Mouse (Mus musculus): ENCODE data around the gene Ly6g6e. TPM values are rescaled to one million over a fixed set of nuclear protein-coding genes. Genes with fewer than 3 reads are reported as not detected.

Ly6g6e gene
- total RNA-seq, 4 experiments from 2014 or later = not detected

Other genes starting within 250 kb of the Ly6g6e start
- 1 to 10 TPM; 5.6 to 8.0 (median 6.9) TPM for gene Stk19, start 240.0 kb upstream of the Ly6g6e start, total RNA-seq (2022)
- 1 to 10 TPM; 7.3 to 9.9 (median 8.6) TPM for gene Dxo, start 239.9 kb upstream of the Ly6g6e start, total RNA-seq (2022)
- gene Skiv2l, start 226.7 kb upstream of the Ly6g6e start, total RNA-seq (2022) = 10 to 100 TPM; 21.3 to 23.4 (median 21.9) TPM
- 10 to 100 TPM in 1 of 4 experiments, 1 to 10 TPM in 3; 7.6 to 10.4 (median 8.9) TPM for gene Nelfe, start 226.5 kb upstream of the Ly6g6e start, total RNA-seq (2022)
- gene Cfb, start 214.4 kb upstream of the Ly6g6e start, total RNA-seq (2022) = 1 to 10 TPM in 3 of 4 experiments, under 1 TPM in 1; 0.56 to 6.3 (median 2.8) TPM
- gene Zbtb12, start 197.4 kb upstream of the Ly6g6e start, total RNA-seq (2022) = 1 to 10 TPM; 7.3 to 7.9 (median 7.6) TPM
- gene Gm20547, start 194.9 kb upstream of the Ly6g6e start, total RNA-seq (2022) = not detected
- 1 to 10 TPM in 3 of 4 experiments, under 1 TPM in 1; 0.73 to 2.3 (median 2.2) TPM for gene C2, start 178.6 kb upstream of the Ly6g6e start, total RNA-seq (2022)
- gene Ehmt2, start 178.4 kb upstream of the Ly6g6e start, total RNA-seq (2022) = 10 to 100 TPM; 31.2 to 37.2 (median 33.4) TPM
- under 1 TPM in 2 of 4 experiments, not detected in 2; 0.15 TPM for gene Slc44a4, start 162.4 kb upstream of the Ly6g6e start, total RNA-seq (2022)
- 10 to 100 TPM in 2 of 4 experiments, 1 to 10 TPM in 2; 8.8 to 11.6 (median 10.5) TPM for gene Neu1, start 145.6 kb upstream of the Ly6g6e start, total RNA-seq (2022)
- 10 to 100 TPM in 1 of 4 experiments, 1 to 10 TPM in 3; 2.4 to 13.6 (median 3.7) TPM for gene Hspa1b, start 117.7 kb upstream of the Ly6g6e start, total RNA-seq (2022)
- gene Gm20481, start 107.0 kb upstream of the Ly6g6e start, total RNA-seq (2022) = not detected
- 10 to 100 TPM in 1 of 4 experiments, 1 to 10 TPM in 3; 4.2 to 17.8 (median 5.3) TPM for gene Hspa1a, start 104.7 kb upstream of the Ly6g6e start, total RNA-seq (2022)
- gene Hspa1l, start 104.2 kb upstream of the Ly6g6e start, total RNA-seq (2022) = 10 to 100 TPM; 19.4 to 26.1 (median 20.2) TPM
- 10 to 100 TPM; 11.7 to 15.7 (median 13.0) TPM for gene Lsm2, start 95.0 kb upstream of the Ly6g6e start, total RNA-seq (2022)
- gene Vars, start 75.9 kb upstream of the Ly6g6e start, total RNA-seq (2022) = 10 to 100 TPM; 37.3 to 42.8 (median 41.0) TPM
- gene Vwa7, start 60.3 kb upstream of the Ly6g6e start, total RNA-seq (2022) = 10 to 100 TPM in 3 of 4 experiments, 1 to 10 TPM in 1; 8.0 to 18.8 (median 13.7) TPM
- gene Sapcd1, start 48.9 kb upstream of the Ly6g6e start, total RNA-seq (2022) = not detected
- gene Msh5, start 30.2 kb upstream of the Ly6g6e start, total RNA-seq (2022) = not detected
- 1 to 10 TPM; 5.2 to 9.0 (median 6.6) TPM for gene Clic1, start 26.9 kb upstream of the Ly6g6e start, total RNA-seq (2022)
- 1 to 10 TPM; 4.3 to 6.2 (median 5.1) TPM for gene Ddah2, start 17.9 kb upstream of the Ly6g6e start, total RNA-seq (2022)
- not detected for gene Ly6g6c, start 11.5 kb upstream of the Ly6g6e start, total RNA-seq (2022)
- gene Mpig6b, start 10.7 kb upstream of the Ly6g6e start, total RNA-seq (2022) = not detected
- 1 to 10 TPM in 1 of 4 experiments, under 1 TPM in 2, not detected in 1; 0.53 to 1.8 (median 0.99) TPM for gene Ly6g6d, start 1.2 kb downstream of the Ly6g6e start, total RNA-seq (2022)
- gene Ly6g6f, start 8.7 kb downstream of the Ly6g6e start, total RNA-seq (2022) = not detected
- 100 to 1,000 TPM in 1 of 4 experiments, 10 to 100 TPM in 3; 84.1 to 107 (median 92.9) TPM for gene Abhd16a, start 12.4 kb downstream of the Ly6g6e start, total RNA-seq (2022)
- gene Ly6g5c, start 31.4 kb downstream of the Ly6g6e start, total RNA-seq (2022) = not detected
- not detected for gene Ly6g5b, start 38.5 kb downstream of the Ly6g6e start, total RNA-seq (2022)
- 10 to 100 TPM in 1 of 4 experiments, 1 to 10 TPM in 3; 8.6 to 11.4 (median 9.3) TPM for gene Gpank1, start 44.6 kb downstream of the Ly6g6e start, total RNA-seq (2022)
- 100 to 1,000 TPM; 169 to 216 (median 180) TPM for gene Csnk2b, start 45.2 kb downstream of the Ly6g6e start, total RNA-seq (2022)
- 10 to 100 TPM; 13.6 to 22.6 (median 17.0) TPM for gene D17H6S53E, start 49.5 kb downstream of the Ly6g6e start, total RNA-seq (2022)
- gene Apom, start 55.1 kb downstream of the Ly6g6e start, total RNA-seq (2022) = not detected
- 100 to 1,000 TPM; 206 to 247 (median 236) TPM for gene Bag6, start 58.3 kb downstream of the Ly6g6e start, total RNA-seq (2022)
- gene Prrc2a, start 88.0 kb downstream of the Ly6g6e start, total RNA-seq (2022) = 10 to 100 TPM; 90.5 to 98.3 (median 94.6) TPM
- gene Aif1, start 99.2 kb downstream of the Ly6g6e start, total RNA-seq (2022) = under 1 TPM in 2 of 4 experiments, not detected in 2; 0.52 to 0.72 TPM
- under 1 TPM in 2 of 4 experiments, not detected in 2; 0.73 to 0.92 TPM for gene Lst1, start 111.5 kb downstream of the Ly6g6e start, total RNA-seq (2022)
- not detected for gene Ltb, start 117.5 kb downstream of the Ly6g6e start, total RNA-seq (2022)
- gene Tnf, start 125.1 kb downstream of the Ly6g6e start, total RNA-seq (2022) = under 1 TPM in 1 of 4 experiments, not detected in 3; 0.31 TPM
- gene Lta, start 128.4 kb downstream of the Ly6g6e start, total RNA-seq (2022) = under 1 TPM; 0.53 to 0.76 (median 0.65) TPM
- not detected for gene Gm16181, start 143.9 kb downstream of the Ly6g6e start, total RNA-seq (2022)
- 1 to 10 TPM; 1.3 to 2.3 (median 1.9) TPM for gene Atp6v1g2, start 156.8 kb downstream of the Ly6g6e start, total RNA-seq (2022)
- gene Nfkbil1, start 158.9 kb downstream of the Ly6g6e start, total RNA-seq (2022) = 1 to 10 TPM; 6.3 to 8.6 (median 8.0) TPM
- 10 to 100 TPM; 77.1 to 93.9 (median 81.7) TPM for gene Ddx39b, start 164.8 kb downstream of the Ly6g6e start, total RNA-seq (2022)
- gene H2-D1, start 185.8 kb downstream of the Ly6g6e start, total RNA-seq (2022) = 10 to 100 TPM; 31.3 to 52.9 (median 41.7) TPM
- gene H2-Q1, start 243.5 kb downstream of the Ly6g6e start, total RNA-seq (2022) = under 1 TPM in 3 of 4 experiments, not detected in 1; 0.17 to 0.65 (median 0.21) TPM